Mouse (Mus musculus) fibroblast of lung, adult 2 months (primary cell): ENCODE measurements around the gene Syndig1l.

Source experiments
- DNase-seq: peaks from one replicate; pipeline ENCODE4 v3.0.0-alpha.2; 2011; ENCODE audit warnings: low read depth

Gene Syndig1l

DNA sequence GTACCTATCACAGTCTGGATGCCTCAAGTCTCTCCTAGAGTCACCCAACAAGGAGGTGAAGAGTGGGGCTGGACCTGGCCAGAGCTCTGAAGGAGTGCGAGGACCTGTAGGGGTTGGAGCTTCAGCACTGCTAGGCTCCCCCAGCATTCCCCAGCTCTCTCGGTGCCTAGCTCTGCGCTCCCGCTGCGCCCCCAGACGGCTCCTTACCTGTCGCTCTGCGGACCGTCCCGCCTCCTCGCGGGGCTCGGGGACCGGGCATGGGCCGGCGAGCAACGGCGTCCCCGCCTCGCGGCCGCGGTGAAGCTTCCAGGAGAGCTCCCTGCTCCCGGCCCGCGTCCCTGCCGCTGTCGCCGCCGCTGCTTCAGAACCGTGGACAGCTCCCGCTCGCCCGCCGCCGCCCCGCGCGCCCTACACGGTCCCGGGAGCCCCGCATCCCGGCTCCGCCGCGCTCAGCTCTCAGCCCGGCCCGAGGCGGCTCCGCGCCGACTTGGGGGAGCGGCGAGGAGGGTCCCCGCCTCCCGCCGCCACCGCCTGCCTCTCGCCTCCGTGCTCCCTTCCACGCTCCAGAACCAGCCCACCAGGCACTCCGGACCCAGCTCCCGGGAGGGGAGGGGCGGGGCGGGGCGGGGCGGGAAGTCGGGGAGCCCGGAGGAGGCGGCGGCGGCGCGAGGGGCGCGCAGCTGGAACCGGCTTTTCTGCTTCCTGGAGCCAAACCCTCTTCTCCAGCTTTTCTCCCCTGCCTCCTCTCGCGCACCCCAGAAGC is at the start of gene Syndig1l:
TSS of gene Syndig1l (minus strand) at position 513 of the 763 bp plus-strand sequence.
- no peak for DNase-seq

DNA sequence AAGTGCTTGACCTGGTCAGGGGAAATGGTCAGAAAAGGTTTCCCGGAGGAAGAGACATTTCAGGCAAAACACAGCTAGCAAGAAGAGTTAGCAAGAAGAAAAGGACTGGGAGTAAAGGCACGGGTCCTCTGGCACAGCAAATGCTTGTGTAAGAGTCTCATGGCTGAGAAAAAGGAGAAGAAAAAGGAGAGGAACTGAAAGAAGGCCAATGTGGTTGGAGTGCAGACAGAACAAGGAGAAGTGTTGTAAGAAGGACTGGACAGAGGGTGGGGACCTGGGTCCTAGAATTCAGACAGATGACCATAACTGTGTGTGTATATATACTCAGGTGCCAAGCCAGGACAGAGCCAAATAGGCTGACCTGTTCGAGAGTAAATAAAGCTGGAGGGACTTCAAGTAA is 49.5 kb upstream of the Syndig1l start:
- DNase-seq, result no peak

DNA sequence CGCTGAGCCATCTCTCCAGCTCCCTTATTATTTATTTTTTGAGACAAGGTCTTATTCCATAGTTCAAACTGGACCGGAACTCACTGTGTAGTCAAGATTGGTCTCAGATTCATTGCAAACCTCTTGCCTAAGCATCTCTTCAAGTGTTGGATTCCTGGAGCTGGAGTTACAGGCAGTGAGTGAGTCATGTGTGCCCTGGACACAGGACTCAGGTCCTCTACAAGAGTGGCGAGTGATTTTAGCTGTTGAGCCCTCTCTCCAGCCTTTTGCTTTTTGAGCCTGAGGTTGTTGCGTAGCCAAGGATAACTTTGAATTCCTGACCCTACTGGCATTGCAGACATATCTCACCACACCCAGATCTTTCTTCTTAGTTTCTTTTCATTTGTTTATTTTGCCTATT is 47.1 kb upstream of the Syndig1l start:
- DNase-seq, result no peak

DNA sequence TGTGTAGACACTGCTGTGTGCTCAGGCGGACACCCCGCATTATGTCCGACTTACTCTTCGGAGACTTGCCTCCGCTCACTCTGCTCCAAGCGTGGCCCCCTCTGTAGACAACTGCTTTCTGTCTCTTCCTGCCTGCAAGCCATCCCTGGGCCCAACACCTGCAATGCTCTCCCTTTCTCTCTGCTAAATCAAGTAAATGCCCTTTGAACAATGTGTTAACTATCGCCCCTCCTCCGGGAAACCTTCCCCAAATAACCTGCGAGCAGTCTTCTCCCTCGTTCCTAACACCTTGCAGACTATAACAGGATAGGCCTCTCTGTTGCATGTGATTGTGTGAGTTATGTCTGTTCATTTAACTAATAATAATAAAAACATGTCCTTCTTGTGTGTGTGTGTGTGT is 44.9 kb upstream of the Syndig1l start:
- DNase-seq, result no peak

DNA sequence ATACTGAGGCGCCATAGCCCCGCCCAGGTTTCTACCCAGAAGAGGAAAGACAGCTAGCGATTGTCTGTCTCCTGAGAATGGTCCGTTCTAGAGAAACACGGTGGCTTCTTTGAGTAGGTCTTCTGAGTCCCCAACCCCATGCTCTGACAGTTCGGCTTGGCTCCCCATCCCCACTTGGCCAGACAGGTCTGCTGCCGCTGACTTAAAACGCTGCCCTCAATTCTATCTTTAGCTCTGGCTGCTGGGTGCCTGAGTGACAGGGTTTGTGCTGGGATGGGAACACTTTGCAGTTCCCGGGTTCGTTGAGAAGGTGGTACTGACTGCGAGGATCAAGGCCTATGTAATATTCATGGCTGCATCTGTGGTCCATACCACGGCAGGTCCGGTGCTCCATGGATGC is 34.7 kb upstream of the Syndig1l start:
- DNase-seq, result no peak

DNA sequence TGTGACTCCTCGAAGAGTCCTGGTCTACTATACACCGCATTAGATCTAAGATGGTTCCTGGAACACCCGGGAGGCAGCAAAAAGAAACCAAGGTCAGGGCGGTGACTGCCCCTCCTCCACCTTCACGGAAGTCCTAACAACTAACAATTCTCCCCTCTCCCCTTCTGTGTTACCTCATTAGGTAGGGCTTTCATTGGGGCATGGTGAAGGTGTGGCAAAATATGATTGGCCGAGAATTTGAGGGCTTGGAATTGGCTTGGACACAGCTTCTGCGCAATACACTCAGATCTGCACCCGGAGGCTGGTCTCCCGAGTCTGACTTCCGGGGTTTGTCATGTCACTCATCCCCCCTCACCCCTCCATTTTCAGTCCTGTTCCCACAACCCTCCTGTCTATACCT is 29.8 kb upstream of the Syndig1l start:
- no peak for DNase-seq

DNA sequence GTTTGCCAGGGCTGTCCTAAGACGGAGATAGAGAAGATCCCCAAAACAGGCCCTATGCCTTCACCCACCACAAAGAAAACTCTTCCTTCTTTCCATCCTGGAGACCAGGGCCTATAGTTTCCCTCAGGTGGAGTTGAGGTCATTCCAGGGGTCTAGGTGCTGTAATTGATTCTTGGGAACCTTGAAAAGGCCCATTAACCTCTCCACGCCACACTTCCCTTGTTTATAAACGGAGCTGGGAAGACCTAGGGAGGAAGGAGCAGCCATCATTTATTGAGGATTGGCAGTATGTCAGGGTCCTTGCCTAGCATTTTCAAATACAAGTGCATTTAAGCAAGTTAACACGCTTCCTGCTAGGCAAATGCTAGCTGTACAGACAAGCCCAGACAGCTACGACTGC is 28.8 kb upstream of the Syndig1l start:
- no peak for DNase-seq

DNA sequence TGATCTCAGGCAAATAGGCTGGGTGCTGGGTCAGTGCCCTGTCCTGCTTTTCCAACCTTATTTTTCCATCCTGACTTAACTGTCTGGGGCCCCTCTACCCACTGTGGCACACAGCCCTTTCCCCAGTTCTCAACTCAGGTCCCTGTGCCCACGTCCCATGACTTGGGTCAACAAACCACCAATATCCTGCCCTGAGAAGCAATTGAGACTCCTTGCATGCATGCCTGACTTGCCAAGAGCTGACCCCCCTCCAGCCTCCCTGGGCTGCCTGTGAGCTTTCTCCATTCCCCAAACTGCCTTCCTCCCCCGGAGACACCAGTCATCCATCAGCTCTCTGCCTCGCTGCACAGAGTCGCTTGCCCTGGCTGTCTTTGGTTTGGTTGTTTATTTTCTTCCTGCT is 28.4 kb upstream of the Syndig1l start:
- no peak for DNase-seq

DNA sequence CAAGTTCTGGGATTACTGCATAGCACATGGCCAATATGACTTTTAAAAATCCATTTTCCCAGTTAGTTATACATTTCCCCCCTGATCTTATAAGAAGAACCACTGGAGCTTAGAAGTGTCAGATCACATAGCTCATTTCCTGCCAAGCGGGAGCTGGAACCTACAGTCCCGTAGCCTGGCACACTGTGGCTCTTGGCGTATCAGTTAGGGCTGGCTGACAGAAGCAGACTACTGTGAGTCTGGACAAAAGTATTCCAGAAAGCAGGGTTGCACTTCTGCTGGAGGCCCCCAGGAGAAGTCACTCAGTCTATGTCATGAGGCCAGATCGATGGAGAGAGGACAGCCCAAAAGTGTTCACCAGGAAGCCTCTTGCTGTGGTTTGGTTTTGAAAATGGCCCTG is 27.8 kb upstream of the Syndig1l start:
- DNase-seq, result no peak

DNA sequence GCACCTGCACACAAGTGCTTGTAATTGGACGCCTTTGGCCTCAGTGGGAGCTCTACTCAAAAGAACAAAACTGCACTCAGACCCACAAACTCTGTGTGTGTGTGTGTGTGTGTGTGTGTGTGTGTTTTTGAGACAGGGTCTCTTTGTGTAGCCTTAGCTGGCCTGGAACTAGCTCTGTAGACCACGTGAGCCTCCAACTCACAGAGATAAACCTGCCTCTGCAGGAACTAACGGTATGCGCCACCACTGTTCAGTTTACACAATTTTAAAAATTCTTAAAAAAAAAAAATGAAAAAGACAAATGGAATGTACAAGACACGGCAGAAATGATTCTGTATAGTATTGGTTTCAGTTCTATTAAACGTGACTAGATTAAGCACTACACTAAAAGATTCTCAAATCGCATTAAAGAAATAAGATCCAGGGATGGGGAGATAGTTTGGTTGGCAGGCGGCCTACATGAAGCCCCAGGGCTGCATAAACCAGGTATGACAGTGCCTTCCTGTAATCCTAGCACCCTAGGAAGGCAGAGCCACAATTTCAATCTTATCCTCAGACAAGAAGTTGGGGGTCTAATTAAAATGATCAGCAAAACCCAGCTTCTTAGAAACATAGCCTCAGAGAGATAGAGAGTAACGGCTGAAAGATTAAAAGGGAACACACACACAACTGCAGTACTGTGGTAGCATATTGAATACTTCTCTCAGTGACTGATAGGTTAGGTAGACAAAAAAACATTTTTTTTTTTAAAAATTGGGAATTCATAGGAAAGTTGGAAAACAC is 20.0 kb upstream of the Syndig1l start:
- DNase-seq, result no peak

DNA sequence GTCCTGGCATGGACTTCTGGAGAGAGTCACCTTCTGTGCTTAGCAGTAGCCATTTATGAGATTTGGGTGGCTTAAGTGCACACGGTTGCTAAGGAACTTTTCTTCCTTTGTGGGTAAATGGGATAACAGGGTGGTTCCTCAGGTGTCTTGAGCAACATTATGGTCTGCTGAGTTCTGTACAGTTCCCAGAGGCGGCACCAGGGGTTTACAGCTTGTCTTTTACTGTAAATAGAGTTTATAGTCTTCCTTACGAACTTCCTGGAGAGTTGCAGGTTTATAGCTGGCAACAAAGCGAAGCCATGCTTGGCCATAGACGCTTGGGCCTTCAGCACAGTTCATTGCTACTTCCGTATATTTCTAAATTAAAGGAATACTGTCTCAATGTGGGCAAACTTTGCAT is 15.9 kb upstream of the Syndig1l start:
- DNase-seq, result no peak

DNA sequence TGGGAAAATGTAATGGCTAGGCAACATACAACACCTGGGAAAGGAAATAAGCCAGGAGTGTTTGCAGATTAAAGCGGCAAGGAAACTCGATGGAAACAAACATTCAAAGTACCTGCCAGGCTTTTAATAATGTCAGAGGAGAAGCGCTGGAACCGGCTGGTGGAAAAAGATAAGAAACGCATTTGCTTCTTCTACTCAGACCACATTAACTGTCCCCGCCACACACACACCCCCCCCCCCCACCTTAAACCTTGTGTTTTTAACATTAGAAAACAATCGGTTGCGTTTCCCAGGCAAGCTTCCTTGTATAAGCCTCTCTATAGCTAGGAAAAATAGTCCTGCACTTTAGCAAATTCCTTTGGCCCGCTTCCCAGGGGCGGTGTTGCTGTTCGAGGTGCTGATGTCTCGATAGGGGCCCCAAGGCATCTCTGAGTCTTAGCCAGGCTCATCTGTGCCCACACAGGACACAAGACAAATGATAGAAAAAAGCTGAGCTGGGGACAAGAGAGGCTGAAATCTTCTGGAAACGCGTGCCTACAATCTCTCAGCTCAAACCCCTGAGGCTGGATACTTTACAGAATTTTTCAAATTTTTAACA is 11.3 kb upstream of the Syndig1l start:
- no peak for DNase-seq

DNA sequence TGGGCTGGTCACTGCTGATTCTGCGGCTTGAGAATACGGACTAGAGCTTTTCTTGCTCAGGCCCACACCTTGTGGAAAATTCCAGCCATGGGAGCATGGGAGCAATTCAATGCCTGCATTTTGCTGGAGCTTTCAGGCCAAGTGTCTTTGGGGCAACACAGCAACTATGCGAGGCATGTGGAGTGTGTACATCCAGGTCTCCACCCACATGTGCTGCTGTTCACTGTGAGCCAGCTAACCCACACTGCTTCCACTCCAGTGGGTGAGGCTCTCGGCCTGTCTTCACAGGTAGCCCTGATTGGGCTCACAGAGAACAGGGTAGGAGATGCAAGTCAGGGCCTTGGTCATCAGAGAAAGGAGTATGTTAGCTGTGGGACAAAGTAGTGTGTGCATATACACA is 9.2 kb upstream of the Syndig1l start:
- DNase-seq, result no peak

DNA sequence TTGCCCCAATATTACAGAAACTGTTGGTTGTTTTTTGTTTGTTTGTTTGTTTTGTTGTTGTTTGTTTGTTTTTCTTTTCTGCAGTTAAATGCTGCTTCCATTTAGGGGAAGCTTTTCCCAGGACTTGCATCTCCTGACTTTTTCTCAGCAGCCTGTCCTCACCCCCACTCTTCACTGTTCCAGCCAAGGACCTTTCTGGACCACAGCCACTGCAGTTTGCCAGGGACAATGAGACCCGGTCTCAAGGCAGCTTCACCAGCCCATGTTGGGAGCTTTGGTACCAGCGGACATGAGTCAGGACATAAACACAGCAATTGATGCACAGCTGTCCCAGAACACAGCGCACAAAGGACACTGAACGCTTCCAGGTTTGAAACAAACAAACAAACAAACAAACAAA is 8.3 kb upstream of the Syndig1l start:
- no peak for DNase-seq

DNA sequence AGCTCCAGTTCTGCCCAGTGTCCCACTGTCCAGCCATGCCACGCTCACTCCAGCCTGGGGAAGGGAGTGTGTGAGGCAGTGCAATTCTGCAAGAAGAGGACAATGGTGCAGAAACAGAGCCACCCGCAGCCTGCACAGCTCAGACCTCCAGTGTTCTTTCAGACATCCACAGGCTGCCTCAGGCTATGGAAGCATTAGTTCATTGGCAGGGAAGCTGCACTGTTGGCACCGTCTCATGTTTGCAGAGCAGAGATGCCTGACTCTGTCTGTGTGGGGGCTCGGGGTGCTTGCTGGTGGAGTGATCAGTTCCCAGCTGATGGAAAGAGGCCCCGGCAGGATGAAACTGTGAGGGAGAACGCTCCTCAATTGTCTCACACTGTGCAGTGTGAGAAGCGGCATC is 4.0 kb upstream of the Syndig1l start:
- DNase-seq, result no peak

DNA sequence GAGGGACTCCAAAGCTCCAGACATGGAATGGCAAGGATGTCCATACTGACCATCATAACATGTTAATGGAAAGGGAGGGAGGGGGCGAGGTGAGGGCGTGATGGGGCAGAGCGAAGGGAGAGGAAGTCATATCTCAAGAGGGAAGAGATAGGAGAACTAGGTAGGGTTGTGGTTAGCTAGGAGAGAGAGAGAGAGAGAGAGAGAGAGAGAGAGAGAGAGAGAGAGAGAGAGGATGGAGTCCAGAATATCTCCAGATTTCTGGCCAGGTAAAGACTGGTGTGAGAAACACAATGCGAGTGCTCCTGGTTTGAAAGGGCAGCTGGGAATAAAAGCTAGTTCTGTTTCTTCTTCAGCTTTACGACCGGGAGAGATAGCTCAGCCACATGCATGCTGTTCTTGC is 6.5 kb downstream of the Syndig1l start:
- DNase-seq, result no peak

DNA sequence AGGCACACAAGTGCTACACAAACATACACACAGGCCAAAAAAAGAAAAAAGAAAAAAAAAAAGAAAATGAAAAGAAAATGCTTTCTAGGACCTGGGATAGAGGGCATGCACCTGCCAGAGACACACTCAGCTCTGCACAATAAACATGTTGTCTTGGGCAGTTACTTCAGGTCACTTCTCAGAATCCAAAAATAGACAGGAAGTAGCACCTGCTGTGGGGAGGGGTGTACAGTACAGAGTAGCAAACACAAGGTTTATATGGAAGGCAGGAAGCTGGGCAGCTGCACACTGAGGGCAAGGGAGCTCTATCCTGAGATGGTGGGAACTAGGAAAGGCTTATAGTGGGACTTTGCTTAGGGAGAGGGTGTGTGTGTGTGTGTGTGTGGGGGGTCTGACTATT is 7.3 kb downstream of the Syndig1l start:
- no peak for DNase-seq

DNA sequence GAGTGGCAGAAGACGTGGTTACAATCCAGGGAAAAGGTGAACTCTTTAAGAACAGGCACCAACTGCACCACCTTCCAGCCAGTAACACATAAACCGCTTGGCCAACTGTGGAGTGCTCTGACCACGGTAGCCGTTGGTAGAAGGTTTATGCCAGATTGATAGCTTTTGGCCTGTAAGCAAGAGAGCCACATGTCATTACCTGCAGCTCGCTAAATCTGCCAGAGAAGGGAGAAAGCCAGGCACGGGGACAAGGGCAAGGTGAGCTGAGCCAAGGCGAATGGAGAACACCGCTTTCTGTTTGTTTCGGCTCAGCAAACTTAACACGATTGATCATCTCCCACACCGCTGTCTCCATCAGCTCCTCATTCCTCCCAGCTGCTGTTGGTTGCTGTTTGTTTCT is 9.6 kb downstream of the Syndig1l start:
- no peak for DNase-seq

DNA sequence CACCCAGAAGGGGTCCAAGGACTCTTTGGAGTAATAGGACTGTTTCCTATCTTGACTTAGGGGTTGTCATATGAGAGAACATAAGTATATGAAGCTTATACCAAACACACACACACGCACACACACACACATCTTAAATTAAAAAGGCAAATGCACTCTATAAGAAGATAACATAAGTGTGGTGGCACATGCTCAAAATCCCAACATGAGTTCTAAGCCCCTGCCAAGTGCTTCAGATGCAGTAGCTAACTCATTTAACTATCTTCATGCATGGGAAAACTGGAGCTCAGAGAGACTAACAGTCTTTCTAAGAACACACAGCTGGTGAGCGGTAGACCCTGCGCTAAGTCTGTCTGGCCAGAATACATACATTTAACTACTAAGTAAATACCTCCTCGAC is 11.1 kb downstream of the Syndig1l start:
- no peak for DNase-seq

DNA sequence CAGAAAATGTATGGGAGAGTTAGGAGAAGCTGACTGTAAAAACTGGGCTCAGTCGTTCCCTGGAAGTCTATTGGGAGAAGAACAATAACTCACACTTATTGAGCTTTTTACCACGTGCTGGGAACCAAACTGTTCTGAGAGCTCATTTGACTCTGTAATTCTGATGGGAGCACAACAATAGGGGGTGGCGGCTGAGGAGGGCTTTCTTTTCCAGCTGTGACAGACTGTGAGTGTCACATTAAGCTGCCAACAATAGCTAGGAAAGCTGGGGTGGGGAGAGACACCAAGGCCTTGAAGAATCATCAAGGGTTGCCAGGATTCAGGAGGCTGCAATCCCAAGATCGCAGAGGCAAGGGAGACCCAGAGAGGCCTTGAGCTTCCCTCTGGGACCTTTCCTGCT is 12.5 kb downstream of the Syndig1l start:
- no peak for DNase-seq

DNA sequence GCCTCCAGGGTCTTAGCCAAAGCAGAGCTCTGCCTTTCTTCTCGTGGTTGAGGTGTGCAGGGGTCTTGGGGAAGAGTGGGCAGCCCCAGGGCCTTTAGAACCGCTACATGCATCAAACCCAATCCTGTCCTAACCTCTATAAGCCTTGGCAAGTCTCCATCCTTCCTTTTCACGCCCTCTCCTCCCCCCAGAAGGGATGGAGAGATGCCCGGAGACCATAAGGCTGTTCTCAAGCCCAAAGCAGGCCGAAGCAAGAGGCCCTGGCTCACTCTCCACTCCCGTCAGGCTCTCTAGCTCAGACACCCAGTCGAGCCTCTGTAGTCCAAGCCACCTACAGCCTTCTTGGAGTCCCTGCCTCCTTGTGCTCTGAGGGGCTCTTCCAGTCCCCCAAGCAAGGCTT is 14.1 kb downstream of the Syndig1l start:
- no peak for DNase-seq

DNA sequence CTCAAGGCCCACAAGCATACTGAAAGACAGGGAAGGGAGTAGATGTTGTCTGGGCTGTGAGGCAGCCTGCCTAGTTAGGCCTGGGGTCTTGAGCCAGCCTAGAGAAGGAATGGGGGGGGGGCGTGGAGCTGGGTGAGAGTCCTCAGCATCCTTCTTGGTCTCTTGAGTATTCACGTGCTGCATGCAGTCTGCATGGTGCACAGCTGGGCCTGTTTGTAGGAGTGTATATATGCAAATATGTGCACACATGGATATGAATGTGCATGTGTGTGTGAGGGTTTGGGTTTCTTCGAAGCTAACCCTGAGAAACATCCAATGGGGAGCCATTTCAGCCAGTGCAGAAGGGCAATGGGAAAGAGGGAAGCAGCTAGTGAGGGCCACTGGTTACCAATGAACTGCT is 22.6 kb downstream of the Syndig1l start:
- DNase-seq, result no peak
